Mouse (Mus musculus) left cerebral cortex, adult 2 months (tissue): ENCODE data around the gene Fnbp1. TPM values are rescaled to one million over a fixed set of nuclear protein-coding genes. Genes with fewer than 3 reads are reported as not detected.

ENCODE experiments used
- DNase-seq, 2 experiments: peaks; one replicate each; pipeline ENCODE4 v3.0.0; 2021 to 2022; ENCODE audit warnings: low spot score in 2 of 2, mixed read lengths in 1 of 2; ENCODE audit errors: extremely low spot score in 1 of 2
- H3K27ac ChIP-seq: fragments of 200-600 bp; 2 replicates; pipeline ENCODE4 v1.8.1; 2022
- H3K4me3 ChIP-seq: fragments of 200-600 bp; 2 replicates; pipeline ENCODE4 v1.8.1; 2022
- CTCF ChIP-seq: fragments of 200-600 bp; IDR thresholded peaks from 2 replicates; pipeline ENCODE4 v1.8.1; 2022; ENCODE audit warnings: antibody characterized with exemption, mild to moderate bottlenecking, moderate library complexity
- intact Hi-C: fragments of 180-260 bp; cut with DNase I; formaldehyde crosslinking; loops from one replicate; pipeline ENCODE4 v1.15.1; 2025
- total RNA-seq, 2 experiments: library from RNA; stranded (reverse); gene quantifications; 2 replicates each; pipeline ENCODE4 v1.2.3; 2021

Gene Fnbp1
- total RNA-seq, 2 experiments from 2014 or later: 85.8 to 101 TPM

DNA sequence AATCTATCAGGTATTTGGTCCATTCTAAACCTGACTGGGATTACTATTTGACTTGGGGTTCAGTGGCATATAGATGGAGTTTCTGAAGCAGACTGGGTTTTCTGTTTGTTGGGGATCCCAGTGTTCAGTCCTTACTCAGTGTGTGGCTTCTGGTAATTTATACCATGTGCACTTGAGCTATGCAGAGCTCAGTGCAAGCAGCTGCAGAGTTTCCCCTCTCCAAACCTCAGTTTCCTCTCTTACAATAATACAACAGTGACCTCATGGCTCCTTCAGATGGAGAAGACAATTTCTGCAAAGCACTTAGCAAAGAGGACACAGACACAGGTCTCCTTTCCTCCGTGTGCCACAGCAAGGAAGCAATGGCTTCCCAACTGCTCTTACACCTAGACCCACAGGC lies 3.1 kb upstream of the Fnbp1 start:
- intact Hi-C loops: no loop called here
- TF ChIP-seq CTCF: no peak

DNA sequence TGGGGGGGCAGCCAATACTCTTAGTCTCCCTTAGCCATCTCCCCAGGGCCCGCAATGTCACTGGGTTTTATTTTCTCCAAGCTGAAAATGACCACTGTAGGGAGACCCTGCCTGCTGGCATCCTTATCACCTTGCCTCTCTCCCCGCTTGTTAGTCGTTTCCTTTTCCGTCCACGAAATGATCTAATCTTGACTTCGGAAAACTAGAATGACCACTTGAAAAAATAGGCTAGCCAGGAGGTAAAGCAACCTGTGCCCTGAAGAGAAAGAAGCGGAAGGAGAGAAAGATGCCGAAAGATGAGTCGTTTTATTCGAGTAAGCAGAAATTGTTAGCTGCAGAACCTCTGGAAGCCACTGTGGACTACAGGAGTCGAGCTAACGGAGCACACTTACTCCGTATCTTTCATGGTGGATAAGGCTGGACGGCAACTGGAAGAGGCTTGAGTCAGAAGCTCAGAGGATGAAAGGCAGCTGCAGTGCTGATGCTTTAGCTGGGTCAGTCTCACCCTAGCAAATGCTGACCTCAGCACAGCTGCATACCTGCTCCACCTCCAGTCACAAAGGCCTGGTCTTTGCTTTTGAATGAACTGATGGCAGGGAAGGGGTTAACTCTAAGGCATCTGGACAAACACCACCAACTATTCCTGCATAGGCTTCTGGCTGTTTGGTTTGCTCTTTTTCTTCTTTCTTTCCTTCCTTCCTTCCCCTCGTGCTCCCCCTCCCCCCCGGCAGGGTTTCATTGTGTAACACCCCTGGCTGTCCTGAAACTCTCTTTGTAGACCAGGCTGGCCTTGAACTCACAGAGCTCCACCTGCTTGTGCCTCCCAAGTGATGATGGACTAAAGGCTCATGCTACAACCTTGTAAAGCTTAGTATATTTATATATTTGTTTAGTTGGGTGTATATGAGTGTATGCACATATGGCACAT lies 2.2 kb upstream of the Fnbp1 start:
- intact Hi-C loops: no loop called here
- H3K27ac ChIP-seq: no peak overlapping the region
- DNase-seq: no peak
- H3K4me3 ChIP-seq: no peak overlapping the region
- no peak for TF ChIP-seq CTCF

More for the DNA sequence above, 3.1 kb upstream of the Fnbp1 start:
- DNase-seq: no peak
- Histone ChIP-seq H3K27ac (no peak overlapping the region), H3K4me3 (no peak overlapping the region)

DNA sequence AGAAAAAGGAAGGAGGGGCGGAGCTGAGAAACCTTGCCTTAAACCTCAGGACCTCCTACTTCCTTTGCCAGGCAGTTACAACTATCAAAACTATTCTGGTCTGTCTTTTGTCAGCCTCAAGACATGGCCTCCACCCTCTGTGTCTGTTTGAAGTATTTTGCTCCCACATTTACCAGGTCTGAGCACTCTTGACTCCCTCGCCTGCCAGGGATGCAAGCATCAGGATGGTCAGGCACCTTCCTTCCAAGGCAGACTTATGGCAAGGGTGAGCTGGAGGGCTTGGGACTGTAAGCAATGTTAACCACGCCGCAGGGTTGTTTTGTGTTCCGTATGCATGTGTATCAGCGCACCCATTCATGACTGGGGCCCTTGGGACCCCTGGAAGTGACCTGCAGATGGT lies 1.5 kb upstream of the Fnbp1 start:
- intact Hi-C loops: no loop called here
- DNase-seq: no peak
- no peak overlapping the region for H3K27ac ChIP-seq
- TF ChIP-seq CTCF: no peak
- H3K4me3 ChIP-seq: no peak overlapping the region

DNA sequence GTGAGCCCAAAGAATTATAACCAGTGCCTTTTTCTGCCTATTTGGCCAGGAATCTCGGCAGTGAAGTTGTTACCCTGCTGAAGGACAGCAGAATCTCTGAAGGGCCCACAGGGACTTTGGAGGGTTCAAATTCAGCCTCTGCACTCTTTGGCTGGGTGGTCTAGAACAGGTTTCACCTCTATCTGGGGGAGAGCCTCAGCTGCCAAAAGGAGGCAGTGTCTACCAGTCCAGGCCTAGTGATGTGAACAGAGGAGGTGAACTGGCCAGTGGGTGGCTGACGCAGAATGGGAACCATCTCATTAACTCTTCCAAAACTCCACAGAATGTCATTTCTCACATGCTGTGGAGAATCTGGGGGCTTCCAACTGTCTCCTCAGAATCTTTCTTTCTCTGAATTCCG lies 697 bp upstream of the Fnbp1 start:
- Histone ChIP-seq H3K27ac (peak overlapping the region; percentile 97), H3K4me3 (peak overlapping the region; percentile 96)
- peak in 1 of 2 experiments; percentile 25 for DNase-seq
- TF ChIP-seq CTCF: no peak; the same call in none of the 2 replicates
- intact Hi-C loops: no loop called here

DNA sequence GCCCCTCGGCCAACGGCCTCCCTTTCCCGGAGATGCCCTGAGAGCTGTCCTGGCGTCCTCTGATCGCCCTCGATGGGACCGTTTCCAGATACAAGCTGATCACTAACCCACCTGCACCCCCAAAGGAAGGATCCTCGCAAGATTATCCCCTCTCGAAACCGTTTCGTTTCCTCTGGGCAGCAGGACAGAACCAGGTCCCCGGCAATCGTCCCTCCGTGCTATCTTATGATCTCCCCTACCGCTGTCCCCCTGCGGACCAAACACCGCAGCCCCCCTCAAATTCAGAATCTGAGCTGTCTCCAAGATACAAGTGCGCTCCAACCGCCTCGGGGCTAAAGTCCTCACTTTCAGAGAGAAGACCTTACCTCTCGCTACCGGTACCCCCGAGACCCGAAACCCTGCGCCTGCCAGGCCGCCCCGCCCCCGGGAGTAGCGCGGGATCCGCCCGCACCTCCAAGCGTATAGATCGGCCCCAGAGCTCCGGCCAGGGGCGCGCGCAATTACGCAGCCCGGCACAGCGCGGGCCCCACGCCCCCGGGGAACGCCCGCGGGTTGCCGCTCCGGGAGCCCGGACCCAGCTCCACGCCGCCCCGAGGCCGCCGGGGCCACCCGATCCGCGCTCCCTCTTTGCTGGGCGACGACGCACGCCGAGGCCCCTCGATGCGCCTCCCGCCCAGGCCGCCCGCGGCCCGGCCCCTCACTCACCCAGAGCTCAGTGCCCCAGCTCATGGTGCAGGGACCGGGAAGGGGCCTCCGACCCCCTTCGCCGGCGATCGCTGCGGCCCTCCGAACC lies 538 bp downstream of the Fnbp1 start:
- H3K27ac ChIP-seq: peak overlapping the region; percentile 97
- H3K4me3 ChIP-seq: peak overlapping the region; percentile 96
- no peak for TF ChIP-seq CTCF
- intact Hi-C loops: loop anchor here (2.0 kb wide), 1 partner anchor 116 kb away; no protein-coding TSS in a partner anchor
- DNase-seq: peak; percentile 50 to 58

DNA sequence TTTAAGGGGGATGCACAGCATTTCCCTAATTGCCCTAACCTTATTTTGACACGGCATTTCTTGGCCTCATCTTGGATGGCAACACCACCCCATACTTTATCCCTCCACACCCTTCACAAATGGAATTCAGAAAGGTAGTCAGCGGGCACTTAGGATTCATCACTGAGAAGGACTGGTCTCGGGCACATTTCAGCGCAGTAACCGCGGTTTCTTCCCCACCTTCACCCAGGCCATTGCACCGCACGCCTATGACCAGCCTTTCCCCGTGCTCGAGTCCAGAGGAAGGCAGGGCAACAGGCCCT lies 1.1 kb downstream of the Fnbp1 start:
- no peak for DNase-seq

DNA sequence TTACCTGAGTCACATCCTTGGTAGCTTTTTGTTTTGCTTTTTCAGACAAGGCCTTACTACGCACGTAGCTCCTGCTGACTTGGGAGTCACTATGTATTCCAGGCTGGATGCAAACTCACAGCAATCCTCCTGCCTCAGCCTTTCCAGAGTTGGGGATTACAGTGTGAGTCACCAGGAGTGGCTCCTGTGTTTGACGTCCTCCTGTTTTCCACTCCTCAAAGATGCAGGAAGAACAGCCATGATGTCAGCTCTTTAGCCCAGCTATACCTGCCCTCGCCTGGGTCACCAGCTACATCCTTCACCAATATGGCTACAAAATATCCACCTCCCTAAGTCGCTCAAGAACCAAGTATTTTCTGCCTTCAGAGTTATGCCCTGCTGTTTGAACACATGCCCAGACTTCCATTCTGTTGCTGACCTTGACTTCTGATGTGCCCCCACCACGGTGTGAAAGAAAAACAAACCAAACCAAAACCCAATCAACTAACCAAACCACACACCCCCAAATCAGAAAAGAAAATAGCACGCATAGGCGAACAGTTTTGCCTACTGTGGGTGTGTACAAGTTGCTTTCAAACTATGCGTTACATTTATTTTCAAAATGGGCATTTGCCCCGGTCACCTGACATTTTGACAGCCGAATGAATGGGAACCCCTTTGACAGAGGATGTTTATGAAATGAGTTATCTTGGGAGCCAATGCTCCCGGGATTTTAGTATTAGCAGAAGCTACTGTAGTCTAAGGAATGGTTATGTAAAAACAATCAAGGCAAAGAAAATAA lies 1.6 kb downstream of the Fnbp1 start:
- peak overlapping the region; percentile 97 for H3K27ac ChIP-seq
- intact Hi-C loops: loop anchor here (2.0 kb wide), 1 partner anchor 115 kb away; no protein-coding TSS in a partner anchor
- H3K4me3 ChIP-seq: peak overlapping the region; percentile 96
- DNase-seq: no peak
- no peak for TF ChIP-seq CTCF

More for the DNA sequence above, 1.1 kb downstream of the Fnbp1 start:
- peak overlapping the region; percentile 96 for H3K4me3 ChIP-seq
- peak overlapping the region; percentile 97 for H3K27ac ChIP-seq
- intact Hi-C loops: loop anchor here (2.0 kb wide), 1 partner anchor 116 kb away; no protein-coding TSS in a partner anchor
- no peak for TF ChIP-seq CTCF

DNA sequence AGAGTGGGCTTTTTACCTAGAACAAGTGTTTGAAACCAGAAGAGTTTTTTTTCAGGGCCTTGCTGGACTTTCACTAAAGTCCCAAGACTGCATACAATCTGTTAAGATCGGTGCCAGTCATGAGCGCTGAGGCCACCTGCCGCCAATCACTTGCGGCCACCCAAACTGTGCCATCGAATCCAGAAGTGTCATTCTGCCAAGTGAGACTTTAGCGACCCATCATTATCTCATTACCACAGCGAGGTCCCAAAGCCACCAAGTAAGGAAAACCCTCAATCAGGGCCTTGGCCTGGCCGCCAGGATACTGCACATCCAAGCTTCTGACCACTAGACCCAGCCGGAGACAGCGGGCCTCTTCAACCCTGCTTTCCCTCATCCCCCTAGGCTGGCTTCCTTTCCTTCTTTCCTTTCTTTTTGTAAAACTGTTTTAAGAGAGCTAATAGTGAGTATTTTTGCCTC lies 2.6 kb downstream of the Fnbp1 start:
- Histone ChIP-seq H3K27ac (peak overlapping the region; percentile 30; the same call in 1 of the 2 replicates), H3K4me3 (no peak overlapping the region)
- no peak for TF ChIP-seq CTCF
- no peak for DNase-seq
- intact Hi-C loops: no loop called here

DNA sequence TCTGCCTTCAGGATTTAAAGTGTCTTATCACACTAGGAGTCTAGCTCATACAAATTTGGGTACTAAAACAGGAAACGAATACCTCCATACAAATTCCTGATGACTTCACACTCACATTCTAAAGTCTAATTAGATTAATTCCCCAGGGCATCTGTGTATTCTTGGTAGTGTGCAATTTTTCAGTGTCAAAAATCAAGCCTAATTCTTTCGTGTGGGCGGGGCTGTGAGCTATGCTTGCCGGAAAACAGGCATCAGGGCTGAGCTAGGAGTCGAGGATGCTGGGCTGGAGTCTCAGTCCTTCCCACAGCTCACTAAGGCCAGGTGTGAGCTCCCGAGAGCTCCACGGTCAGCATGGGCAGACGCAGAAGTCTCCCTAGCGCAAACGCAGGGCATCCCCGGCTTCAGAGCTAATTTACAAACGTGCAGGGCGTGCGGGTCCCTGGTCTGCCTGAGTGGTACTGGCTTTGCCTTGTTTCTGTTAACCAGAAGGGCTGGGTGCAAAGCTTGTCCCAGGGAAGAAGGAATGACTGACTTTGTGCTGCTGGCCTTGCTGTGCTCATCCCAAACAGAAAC lies 4.7 kb downstream of the Fnbp1 start:
- H3K4me3 ChIP-seq: no peak overlapping the region
- DNase-seq: no peak
- H3K27ac ChIP-seq: no peak overlapping the region
- intact Hi-C loops: no loop called here
- no peak for TF ChIP-seq CTCF

DNA sequence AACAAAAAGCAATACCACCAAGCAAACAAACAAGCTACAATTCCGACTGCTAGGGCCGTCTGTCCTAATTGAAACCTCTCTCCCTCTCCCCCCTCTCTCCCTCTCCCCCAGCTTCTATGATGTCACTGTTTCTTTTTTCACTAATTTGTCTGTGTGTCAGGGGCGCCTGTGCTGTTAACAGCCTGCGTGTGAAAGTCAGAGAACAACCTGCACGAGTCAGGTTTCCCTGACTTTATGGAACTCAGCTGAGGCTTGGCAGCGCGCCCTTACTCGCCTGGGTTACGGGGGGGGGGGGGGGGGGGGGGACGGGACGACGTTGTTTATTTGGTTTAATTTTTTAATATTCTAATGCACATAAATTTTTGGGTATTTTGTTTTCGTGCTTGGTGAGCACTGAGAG lies 5.5 kb downstream of the Fnbp1 start:
- Histone ChIP-seq H3K27ac (no peak overlapping the region), H3K4me3 (no peak overlapping the region)
- TF ChIP-seq CTCF: no peak
- intact Hi-C loops: no loop called here
- DNase-seq: no peak

DNA sequence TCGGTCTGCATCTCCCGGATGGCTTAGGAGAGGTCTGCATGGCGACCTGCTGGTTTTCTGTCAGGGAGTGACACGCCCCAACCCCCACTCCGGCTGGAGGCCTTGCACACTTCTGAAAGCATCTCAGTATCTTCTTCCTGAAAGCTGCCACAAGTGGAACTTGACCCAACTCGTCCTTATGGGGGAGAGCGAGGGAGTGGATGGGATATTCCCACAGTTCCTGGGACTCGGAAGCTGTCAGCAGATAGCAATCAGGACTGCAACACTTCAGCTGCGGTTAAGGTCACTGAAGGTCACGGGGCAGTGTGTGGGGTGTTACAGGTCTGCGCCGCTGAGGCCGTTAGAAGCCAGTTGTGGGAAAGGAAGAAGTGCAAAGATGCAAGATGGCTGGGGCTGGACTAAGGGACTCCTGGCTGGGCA lies 6.3 kb downstream of the Fnbp1 start:
- H3K4me3 ChIP-seq: no peak overlapping the region
- no peak overlapping the region for H3K27ac ChIP-seq
- DNase-seq: no peak
- intact Hi-C loops: no loop called here
- no peak for TF ChIP-seq CTCF
